Mouse (Mus musculus) forebrain, embryonic 15.5 days (tissue): ENCODE data around the gene Tomm40. TPM values are rescaled to one million over a fixed set of nuclear protein-coding genes. Genes with fewer than 3 reads are reported as not detected.

Experiments
- polyA plus RNA-seq: library from polyadenylated mRNA; unstranded; fragments of >200 nt; fragmentation: Nextera tagmentation; extraction: Ambion mirVana; gene quantifications from 2 replicates; pipeline ENCODE4 v1.2.1, GENCODE M21; 2015

Tomm40 gene
- polyA plus RNA-seq, 1 experiment from 2014 or later, result 137 TPM

Other genes with a start within 250 kb of the Tomm40 start
- gene Bloc1s3, start 207.1 kb downstream of the Tomm40 start, polyA plus RNA-seq, result 4.9 and 5.4 TPM in 2 replicates
- 35.3 and 43.0 TPM in 2 replicates for gene Trappc6a, start 207.0 kb downstream of the Tomm40 start, polyA plus RNA-seq
- gene Nkpd1, start 197.6 kb downstream of the Tomm40 start, polyA plus RNA-seq, result 0.66 and 0.75 TPM in 2 replicates
- gene Ppp1r37, start 152.4 kb downstream of the Tomm40 start, polyA plus RNA-seq, result 37.8 and 40.5 TPM in 2 replicates
- gene Zfp296, start 138.2 kb downstream of the Tomm40 start, polyA plus RNA-seq, result 0.19 and 0.57 TPM in 2 replicates
- 124 and 127 TPM in 2 replicates for gene Gemin7, start 137.8 kb downstream of the Tomm40 start, polyA plus RNA-seq
- gene Clasrp, start 111.0 kb downstream of the Tomm40 start, polyA plus RNA-seq, result 61.3 and 64.9 TPM in 2 replicates
- gene Relb, start 86.0 kb downstream of the Tomm40 start, polyA plus RNA-seq, result 2.6 and 2.7 TPM in 2 replicates
- 92.4 and 99.6 TPM in 2 replicates for gene Clptm1, start 50.4 kb downstream of the Tomm40 start, polyA plus RNA-seq
- gene Apoc2, start 37.5 kb downstream of the Tomm40 start, polyA plus RNA-seq, result not detected in 2 replicates
- not detected in 2 replicates for gene Gm44805, start 34.0 kb downstream of the Tomm40 start, polyA plus RNA-seq
- not detected in 2 replicates for gene Apoc4, start 34.0 kb downstream of the Tomm40 start, polyA plus RNA-seq
- gene Apoc1, start 22.8 kb downstream of the Tomm40 start, polyA plus RNA-seq, result 1.2 TPM in 2 replicates
- gene Apoe, start 16.2 kb downstream of the Tomm40 start, polyA plus RNA-seq, result 236 and 265 TPM in 2 replicates
- 42.6 and 45.3 TPM in 2 replicates for gene Nectin2, start 35.0 kb upstream of the Tomm40 start, polyA plus RNA-seq
- gene Bcam, start 55.6 kb upstream of the Tomm40 start, polyA plus RNA-seq, result 6.8 TPM in 2 replicates
- gene Cblc, start 81.4 kb upstream of the Tomm40 start, polyA plus RNA-seq, result not detected in 2 replicates
- gene Bcl3, start 107.3 kb upstream of the Tomm40 start, polyA plus RNA-seq, result 1.0 and 1.3 TPM in 2 replicates
- 7.6 and 8.4 TPM in 2 replicates for gene Gm19345, start 136.6 kb upstream of the Tomm40 start, polyA plus RNA-seq
- gene Ceacam16, start 145.9 kb upstream of the Tomm40 start, polyA plus RNA-seq, result 0.43 and 0.50 TPM in 2 replicates
- gene Ceacam19, start 172.5 kb upstream of the Tomm40 start, polyA plus RNA-seq, result not detected in 2 replicates
- gene Pvr, start 205.7 kb upstream of the Tomm40 start, polyA plus RNA-seq, result 7.1 and 7.3 TPM in 2 replicates
- not detected in 2 replicates for gene Igsf23, start 235.3 kb upstream of the Tomm40 start, polyA plus RNA-seq
- not detected in 2 replicates for gene Ceacam20, start 250.0 kb upstream of the Tomm40 start, polyA plus RNA-seq